Mouse (Mus musculus): ENCODE results near the gene Aff3. TPM values are rescaled to one million over a fixed set of nuclear protein-coding genes. Genes with fewer than 3 reads are reported as not detected.
"Not testable (repeated sequence)": the region's sequence is repeated elsewhere in the genome, so short reads cannot be mapped to it uniquely, and the experiment has no call there.

Aff3 gene
- polyA plus RNA-seq, 1 experiment from 2014 or later: 4.7 TPM

GRCm38 (mm10) chr1:38436471-38437340 is 228.0 kb downstream of the Aff3 start:
- 66% methylated on average over 12 of the region's 12 CpGs for WGBS
- Histone ChIP-seq H3K36me3 (ENCODE audit: control insufficient read depth, insufficient read depth, low read length) (no peaks in the 10 kb centered on the region), H3K4me3 (ENCODE audit: low read depth, low read length) (no peak overlapping the region), H3K9ac (ENCODE audit: low read depth, low read length) (no peak overlapping the region), H3K4me2 (no peak overlapping the region), H3K27me3 (replicated peaks; ENCODE audit: control insufficient read depth, insufficient read depth, low read length) (no peaks in the 10 kb centered on the region), H3K9me3 (ENCODE audit: control insufficient read depth, low read length) (no peaks in the 10 kb centered on the region), H3K4me1 (replicated peaks; ENCODE audit: control insufficient read depth, insufficient read depth, low read length) (no peaks in the 10 kb centered on the region; the same call in 1 of the 2 replicates), H3K27ac (ENCODE audit: low read depth, low read length) (no peak overlapping the region)
- DNase-seq (ENCODE audit: low spot score) (no peak), ATAC-seq (replicated peaks; ENCODE audit: low FRiP score) (no peak)

DNA sequence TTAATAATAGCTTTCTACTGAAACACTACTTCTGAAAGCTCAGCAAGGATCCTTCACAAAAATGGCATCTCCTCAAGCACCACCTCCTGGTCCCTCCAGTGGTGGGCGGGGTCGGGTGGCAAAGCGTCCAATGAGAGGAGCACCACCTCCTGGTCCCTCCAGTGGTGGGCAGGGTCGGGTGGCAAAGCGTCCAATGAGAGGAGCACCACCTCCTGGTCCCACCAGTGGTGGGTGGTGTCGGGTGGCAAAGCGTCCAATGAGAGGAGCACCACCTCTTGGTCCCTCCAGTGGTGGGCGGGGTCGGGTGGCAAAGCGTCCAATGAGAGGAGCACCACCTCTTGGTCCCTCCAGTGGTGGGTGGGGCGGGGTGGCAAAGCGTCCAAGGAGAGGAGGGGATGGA is 234.4 kb downstream of the Aff3 start:
- not testable (repeated sequence) for H3K4me3 ChIP-seq (ENCODE audit: low read depth, low read length); H3K4me2 ChIP-seq; H3K9me3 ChIP-seq (ENCODE audit: control insufficient read depth, low read length); H3K4me1 ChIP-seq (replicated peaks; ENCODE audit: control insufficient read depth, insufficient read depth, low read length); H3K27me3 ChIP-seq (replicated peaks; ENCODE audit: control insufficient read depth, insufficient read depth, low read length); H3K27ac ChIP-seq (ENCODE audit: low read depth, low read length); ATAC-seq (replicated peaks; ENCODE audit: low FRiP score); DNase-seq (ENCODE audit: low spot score); H3K36me3 ChIP-seq (ENCODE audit: control insufficient read depth, insufficient read depth, low read length); H3K9ac ChIP-seq (ENCODE audit: low read depth, low read length)
- WGBS: 92% methylated on average over 12 of the region's 12 CpGs

GRCm38 (mm10) chr1:38428708-38429683 is 235.8 kb downstream of the Aff3 start:
- Histone ChIP-seq H3K4me2 (no peak overlapping the region), H3K36me3 (ENCODE audit: control insufficient read depth, insufficient read depth, low read length) (no peaks in the 10 kb centered on the region), H3K4me1 (replicated peaks; ENCODE audit: control insufficient read depth, insufficient read depth, low read length) (no peaks in the 10 kb centered on the region), H3K9me3 (ENCODE audit: control insufficient read depth, low read length) (no peaks in the 10 kb centered on the region), H3K27ac (ENCODE audit: low read depth, low read length) (no peak overlapping the region), H3K4me3 (ENCODE audit: low read depth, low read length) (no peak overlapping the region), H3K27me3 (replicated peaks; ENCODE audit: control insufficient read depth, insufficient read depth, low read length) (no peaks in the 10 kb centered on the region), H3K9ac (ENCODE audit: low read depth, low read length) (no peak overlapping the region)
- ATAC-seq (replicated peaks; ENCODE audit: low FRiP score) (no peak), DNase-seq (ENCODE audit: low spot score) (peak; percentile 29)
- WGBS: 58% methylated on average over 13 of the region's 13 CpGs

GRCm38 (mm10) chr1:38422921-38423320 is 241.8 kb downstream of the Aff3 start:
- H3K9ac ChIP-seq (ENCODE audit: low read depth, low read length): no peak overlapping the region
- no peaks in the 10 kb centered on the region; the same call in 1 of the 2 replicates for H3K4me1 ChIP-seq (replicated peaks; ENCODE audit: control insufficient read depth, insufficient read depth, low read length)
- DNase-seq (ENCODE audit: low spot score) (no peak), ATAC-seq (replicated peaks; ENCODE audit: low FRiP score) (no peak)
- WGBS: 93% methylated on average over 6 of the region's 6 CpGs
- no peak overlapping the region for H3K4me2 ChIP-seq
- H3K9me3 ChIP-seq (ENCODE audit: control insufficient read depth, low read length): no peaks in the 10 kb centered on the region
- H3K27ac ChIP-seq (ENCODE audit: low read depth, low read length): no peak overlapping the region
- H3K4me3 ChIP-seq (ENCODE audit: low read depth, low read length): no peak overlapping the region
- no peaks in the 10 kb centered on the region for H3K36me3 ChIP-seq (ENCODE audit: control insufficient read depth, insufficient read depth, low read length)
- no peaks in the 10 kb centered on the region for H3K27me3 ChIP-seq (replicated peaks; ENCODE audit: control insufficient read depth, insufficient read depth, low read length)

DNA sequence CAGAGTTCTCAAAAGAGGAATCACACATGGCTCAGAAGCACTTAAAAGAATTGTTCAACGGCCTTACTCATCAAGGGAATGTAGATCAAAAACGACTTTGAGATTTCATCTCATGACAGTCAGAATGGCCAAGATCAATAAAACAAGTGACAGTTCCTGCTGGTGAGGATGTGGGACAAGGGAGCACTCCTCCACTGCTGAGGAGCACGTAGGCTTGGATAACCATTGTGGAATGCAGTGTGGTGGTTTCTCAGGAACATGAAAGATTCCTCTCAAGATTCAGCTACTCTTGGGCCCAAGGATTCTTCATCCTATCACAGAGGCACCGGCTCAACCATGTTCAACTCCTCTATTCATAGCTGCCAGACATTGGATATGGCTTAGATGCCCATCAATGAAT is 245.4 kb downstream of the Aff3 start:
- Histone ChIP-seq H3K27me3 (replicated peaks; ENCODE audit: control insufficient read depth, insufficient read depth, low read length) (no peaks in the 10 kb centered on the region), H3K4me1 (replicated peaks; ENCODE audit: control insufficient read depth, insufficient read depth, low read length) (no peaks in the 10 kb centered on the region; the same call in 1 of the 2 replicates), H3K9me3 (ENCODE audit: control insufficient read depth, low read length) (no peaks in the 10 kb centered on the region), H3K27ac (ENCODE audit: low read depth, low read length) (no peak overlapping the region), H3K36me3 (ENCODE audit: control insufficient read depth, insufficient read depth, low read length) (no peaks in the 10 kb centered on the region), H3K4me2 (no peak overlapping the region), H3K9ac (ENCODE audit: low read depth, low read length) (no peak overlapping the region), H3K4me3 (ENCODE audit: low read depth, low read length) (no peak overlapping the region)
- DNase-seq (ENCODE audit: low spot score): no peak
- no peak for ATAC-seq (replicated peaks; ENCODE audit: low FRiP score)
- 78% methylated on average over 4 of the region's 4 CpGs for WGBS

- ATAC-seq (replicated peaks; ENCODE audit: low FRiP score): no peak
- Histone ChIP-seq H3K9me3 (ENCODE audit: control insufficient read depth, low read length) (no peaks in the 10 kb centered on the region), H3K9ac (ENCODE audit: low read depth, low read length) (no peak overlapping the region), H3K4me3 (ENCODE audit: low read depth, low read length) (no peak overlapping the region), H3K4me1 (replicated peaks; ENCODE audit: control insufficient read depth, insufficient read depth, low read length) (no peaks in the 10 kb centered on the region; the same call in 1 of the 2 replicates), H3K27me3 (replicated peaks; ENCODE audit: control insufficient read depth, insufficient read depth, low read length) (no peaks in the 10 kb centered on the region), H3K27ac (ENCODE audit: low read depth, low read length) (no peak overlapping the region), H3K4me2 (no peak overlapping the region), H3K36me3 (ENCODE audit: control insufficient read depth, insufficient read depth, low read length) (no peaks in the 10 kb centered on the region)
- WGBS: 84% methylated on average over 12 of the region's 12 CpGs
- no peak for DNase-seq (ENCODE audit: low spot score)
Measured at GRCm38 (mm10) chr1:38418181-38419032, 246.3 kb downstream of the Aff3 start.

- 77% methylated on average over 12 of the region's 12 CpGs for WGBS
- DNase-seq (ENCODE audit: low spot score) (no peak), ATAC-seq (replicated peaks; ENCODE audit: low FRiP score) (no peak)
- H3K27me3 ChIP-seq (replicated peaks; ENCODE audit: control insufficient read depth, insufficient read depth, low read length): no peaks in the 10 kb centered on the region
- H3K36me3 ChIP-seq (ENCODE audit: control insufficient read depth, insufficient read depth, low read length): no peaks in the 10 kb centered on the region
- H3K4me3 ChIP-seq (ENCODE audit: low read depth, low read length): no peak overlapping the region
- no peak overlapping the region for H3K4me2 ChIP-seq
- H3K9ac ChIP-seq (ENCODE audit: low read depth, low read length): no peak overlapping the region
- no peaks in the 10 kb centered on the region; the same call in 1 of the 2 replicates for H3K4me1 ChIP-seq (replicated peaks; ENCODE audit: control insufficient read depth, insufficient read depth, low read length)
- no peak overlapping the region for H3K27ac ChIP-seq (ENCODE audit: low read depth, low read length)
- no peaks in the 10 kb centered on the region for H3K9me3 ChIP-seq (ENCODE audit: control insufficient read depth, low read length)
Measured at GRCm38 (mm10) chr1:38417196-38417595, 247.6 kb downstream of the Aff3 start.

DNA sequence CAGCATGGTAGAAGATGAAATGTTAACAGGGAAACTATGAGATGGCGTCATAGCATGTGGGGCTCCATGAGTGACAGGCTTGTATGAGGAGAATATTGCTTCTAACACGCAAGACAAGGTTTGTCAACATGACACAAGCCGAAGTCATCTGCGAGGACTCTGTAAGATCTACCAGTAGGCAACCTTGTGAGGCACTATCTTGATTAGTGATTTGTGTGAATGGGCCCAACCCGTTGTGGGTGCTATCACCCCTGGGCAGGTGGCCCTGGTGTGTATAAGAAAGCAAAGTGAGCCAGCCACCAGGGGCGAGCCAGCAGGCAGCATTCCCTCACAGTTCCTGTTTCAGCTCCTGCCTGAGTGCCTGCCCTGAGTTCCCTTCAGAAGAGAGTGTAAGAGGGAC is 249.2 kb downstream of the Aff3 start:
- ATAC-seq (replicated peaks; ENCODE audit: low FRiP score) (no peak), DNase-seq (ENCODE audit: low spot score) (no peak)
- WGBS: 78% methylated on average over 6 of the region's 6 CpGs

More for the DNA sequence above, 249.2 kb downstream of the Aff3 start:
- Histone ChIP-seq H3K9me3 (ENCODE audit: control insufficient read depth, low read length) (no peaks in the 10 kb centered on the region), H3K27ac (ENCODE audit: low read depth, low read length) (no peak overlapping the region), H3K27me3 (replicated peaks; ENCODE audit: control insufficient read depth, insufficient read depth, low read length) (no peaks in the 10 kb centered on the region), H3K36me3 (ENCODE audit: control insufficient read depth, insufficient read depth, low read length) (no peaks in the 10 kb centered on the region), H3K4me3 (ENCODE audit: low read depth, low read length) (no peak overlapping the region), H3K4me1 (replicated peaks; ENCODE audit: control insufficient read depth, insufficient read depth, low read length) (no peaks in the 10 kb centered on the region; the same call in 1 of the 2 replicates), H3K9ac (ENCODE audit: low read depth, low read length) (no peak overlapping the region), H3K4me2 (no peak overlapping the region)
